Mouse (Mus musculus): ENCODE results near the gene Rimbp2.

The Rimbp2 gene

DNA sequence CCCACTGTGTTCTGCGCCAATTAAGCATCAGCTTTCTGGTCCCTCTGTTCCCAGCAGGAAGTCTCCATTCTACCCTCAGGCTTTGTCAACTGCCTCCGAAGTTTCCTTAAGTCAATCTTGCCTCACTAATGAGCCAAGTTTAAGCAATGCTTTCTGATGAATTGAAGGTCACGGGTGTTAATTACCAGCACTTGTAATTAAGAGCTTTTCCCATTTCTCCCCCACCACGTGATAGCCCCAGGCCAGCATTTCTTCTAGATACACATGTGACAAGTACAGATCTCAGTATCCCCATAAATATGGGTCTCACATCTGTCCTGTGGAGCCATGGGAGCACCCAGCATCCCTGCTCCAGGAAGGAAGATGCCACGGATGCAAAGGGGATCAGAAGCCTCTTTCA lies 20.5 kb downstream of the Rimbp2 start:
- no peak for DNase-seq (ENCODE audit: low read depth, low spot score)

DNA sequence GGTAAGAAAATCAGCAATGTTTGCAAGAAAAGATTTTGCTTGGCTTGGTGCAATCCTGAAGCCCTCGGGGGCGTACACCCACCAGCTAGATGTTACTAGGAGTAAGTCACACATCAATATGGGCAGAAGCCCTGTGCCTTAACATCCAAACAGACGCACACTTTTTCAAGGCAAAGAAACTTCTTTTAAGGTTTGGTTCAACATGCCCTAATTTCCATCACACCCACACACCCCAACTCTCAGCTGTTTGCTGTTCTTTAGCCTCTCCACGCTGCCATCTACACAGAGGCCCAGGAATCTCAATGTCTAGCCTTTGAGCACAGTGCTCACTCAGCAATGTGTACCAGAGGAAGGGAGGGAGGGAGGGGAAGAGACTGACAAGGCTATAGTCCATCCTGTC lies 28.2 kb downstream of the Rimbp2 start:
- no peak for DNase-seq (ENCODE audit: low read depth, low spot score)

DNA sequence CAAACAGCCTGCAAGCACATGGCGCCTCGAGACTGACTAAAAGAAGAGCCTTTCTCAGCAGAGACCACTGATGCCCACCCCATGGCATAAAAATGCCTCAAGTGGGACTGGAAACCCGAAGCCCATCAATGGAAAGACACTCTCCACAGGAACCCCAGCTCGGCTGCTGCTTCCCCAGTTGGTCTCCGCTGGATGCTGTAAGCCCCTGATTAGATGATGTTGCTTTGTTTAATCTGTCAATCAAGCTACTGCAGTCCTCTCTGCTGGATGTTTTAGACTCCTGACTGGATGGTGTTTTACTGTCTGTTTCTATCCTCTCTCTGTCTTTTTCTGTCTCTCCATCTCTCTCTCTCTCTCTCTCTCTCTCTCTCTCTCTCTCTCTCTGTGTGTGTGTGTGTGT lies 33.2 kb downstream of the Rimbp2 start:
- no peak for DNase-seq (ENCODE audit: low read depth, low spot score)

DNA sequence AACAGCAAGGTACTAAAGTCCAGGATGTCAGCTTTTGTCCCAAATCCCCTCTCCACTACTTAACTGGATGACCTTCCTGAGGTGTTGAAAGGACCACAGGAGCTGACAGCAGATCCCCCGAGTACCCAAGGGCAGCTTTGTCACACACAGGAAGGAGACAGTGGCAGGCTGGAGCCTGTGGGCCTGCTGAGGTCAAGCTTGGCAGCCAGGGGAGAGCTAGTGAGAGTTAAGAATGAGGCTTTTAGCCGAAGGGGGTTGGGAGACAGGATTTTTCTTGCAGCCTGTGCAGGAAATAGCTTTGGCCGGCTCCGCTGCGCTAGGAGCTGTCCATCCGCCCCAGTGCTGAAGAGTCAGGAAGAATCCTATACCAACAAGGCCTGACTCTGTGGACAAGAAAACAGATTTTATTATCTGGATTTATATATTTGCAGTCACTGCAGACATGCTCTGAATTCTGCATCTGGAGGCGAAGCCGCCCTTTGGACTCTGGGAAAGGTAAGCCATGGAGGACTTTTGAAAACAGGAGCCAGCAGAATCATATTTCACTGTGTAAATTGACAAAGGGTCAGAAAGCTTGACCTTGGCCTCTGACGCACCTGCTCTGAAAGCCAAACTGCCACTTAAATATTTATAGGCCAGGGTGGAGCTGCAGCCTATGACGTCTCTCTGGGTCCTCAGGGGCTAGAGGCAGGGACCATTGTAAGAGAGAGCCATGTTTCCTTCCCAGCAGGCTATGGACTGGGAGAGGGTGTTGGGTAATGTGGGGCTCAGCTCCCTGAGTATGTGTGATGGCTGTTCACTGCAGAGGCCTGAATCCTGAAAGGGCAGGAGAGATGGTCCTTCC lies 35.9 kb downstream of the Rimbp2 start:
- DNase-seq (ENCODE audit: low read depth, low spot score), result no peak

DNA sequence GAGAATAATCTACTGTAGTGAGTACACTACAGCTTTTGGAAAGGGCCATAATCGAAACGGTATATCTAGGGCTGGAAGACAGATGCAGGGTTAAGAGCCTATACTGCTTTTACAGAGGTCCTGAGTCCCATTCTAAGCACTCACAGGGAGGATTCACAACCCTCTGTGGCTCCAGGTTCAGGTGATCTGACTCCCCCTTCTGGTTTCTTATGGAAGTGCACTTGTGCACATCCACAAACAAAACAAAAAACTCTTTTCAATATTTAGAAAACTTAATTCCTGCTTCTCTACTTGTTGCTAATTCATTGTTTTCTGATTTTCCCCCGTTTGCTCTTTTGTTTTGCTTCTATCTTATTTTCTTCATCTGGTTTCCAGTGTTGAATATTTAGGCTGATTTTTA lies 39.5 kb downstream of the Rimbp2 start:
- DNase-seq (ENCODE audit: low read depth, low spot score), result no peak

DNA sequence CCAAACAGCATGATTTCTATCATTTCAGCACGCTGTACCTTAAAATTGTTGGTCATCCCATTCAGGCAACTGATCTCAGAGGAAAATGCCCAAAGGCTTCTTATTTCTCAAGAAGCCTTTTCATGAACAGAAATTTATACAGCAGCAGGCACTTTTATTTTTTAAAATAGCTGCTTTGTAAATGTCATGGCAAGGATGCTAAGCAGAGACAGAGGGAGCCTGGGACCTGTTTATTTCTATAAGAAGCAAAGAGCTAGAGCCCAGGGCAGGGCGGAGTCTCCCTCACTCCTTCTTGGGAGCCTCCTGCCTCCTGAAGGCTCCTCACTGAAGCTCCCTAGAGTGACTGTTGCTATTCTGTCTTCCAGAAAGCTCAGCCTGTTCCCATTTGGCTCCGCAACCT lies 40.9 kb downstream of the Rimbp2 start:
- no peak for DNase-seq (ENCODE audit: low read depth, low spot score)

DNA sequence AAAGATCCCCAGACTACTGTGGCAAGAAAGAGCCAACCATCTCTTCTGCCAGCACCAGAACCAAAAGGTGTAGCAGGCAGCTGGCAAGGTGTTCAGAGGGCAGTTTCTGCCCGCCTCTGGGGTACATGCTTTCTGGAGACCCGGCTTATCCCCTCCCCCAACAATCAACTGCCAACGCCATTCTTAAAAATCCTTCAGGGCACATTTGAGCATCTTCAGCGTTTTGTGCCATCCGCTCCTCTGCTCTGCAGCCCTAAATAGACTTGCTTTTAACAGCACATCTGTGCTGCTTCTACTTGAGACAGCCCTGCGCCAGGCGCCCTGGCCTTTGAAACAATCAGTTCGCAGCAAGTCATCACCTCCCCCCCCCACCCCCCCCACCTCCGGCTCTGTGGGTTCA lies 41.7 kb downstream of the Rimbp2 start:
- DNase-seq (ENCODE audit: low read depth, low spot score), result no peak

DNA sequence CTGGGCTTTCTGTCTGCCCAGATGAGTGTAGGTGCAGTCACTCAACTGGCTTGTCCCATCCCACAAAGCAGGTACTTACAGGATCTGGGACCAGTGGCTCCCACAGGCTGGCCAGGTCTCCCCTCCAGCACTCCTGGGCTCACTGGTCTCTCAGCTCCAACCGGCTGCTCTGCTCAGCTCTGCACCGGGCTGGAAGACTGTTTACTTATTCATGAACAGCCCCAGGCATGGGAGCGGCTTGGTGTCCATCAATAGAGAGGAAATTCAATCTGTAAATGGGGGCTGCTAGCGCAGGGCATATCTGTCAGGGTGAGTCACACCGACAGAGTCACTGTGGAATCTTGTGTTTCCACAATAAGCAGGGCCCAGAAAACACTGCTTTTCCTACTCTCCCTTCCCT lies 49.2 kb downstream of the Rimbp2 start:
- no peak for DNase-seq (ENCODE audit: low read depth, low spot score)

DNA sequence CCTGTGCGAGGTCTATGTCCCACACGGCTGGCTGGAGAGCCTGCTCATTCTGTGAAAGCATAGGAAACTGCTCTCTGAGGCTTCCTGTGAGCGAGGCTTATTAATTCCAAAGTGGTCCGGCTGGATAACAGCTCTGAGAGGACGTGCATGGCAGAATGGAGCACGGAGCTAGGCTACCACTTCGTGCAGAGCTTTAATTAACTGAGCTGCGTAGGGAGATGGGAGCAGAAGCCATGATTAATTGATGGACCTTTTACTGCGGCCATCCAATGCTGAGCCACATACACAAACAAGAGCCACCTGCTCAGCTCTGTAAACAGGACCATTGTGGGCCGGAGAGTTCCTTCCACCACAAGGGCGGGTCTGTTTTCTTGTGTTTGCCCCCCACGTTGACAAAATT lies 50.2 kb downstream of the Rimbp2 start:
- no peak for DNase-seq (ENCODE audit: low read depth, low spot score)

DNA sequence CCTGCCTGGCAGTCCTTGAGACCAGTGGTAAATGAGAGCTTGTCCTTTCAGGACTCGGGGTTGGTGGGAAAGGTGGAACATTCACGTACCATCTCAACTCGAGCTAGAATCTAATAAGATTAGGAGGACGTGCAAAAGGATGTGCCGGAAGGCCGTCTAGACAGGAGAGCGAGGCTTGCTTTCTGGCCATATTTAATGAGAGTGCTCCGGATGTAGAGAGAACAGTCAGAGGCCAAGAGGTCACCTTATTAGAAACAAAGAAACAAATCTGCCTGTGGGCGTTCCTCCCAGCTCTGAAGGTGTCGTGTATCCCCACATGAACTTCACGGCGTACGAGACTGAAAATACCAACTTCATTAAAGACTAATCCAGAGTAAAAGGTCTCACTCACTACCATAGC lies 53.3 kb downstream of the Rimbp2 start:
- DNase-seq (ENCODE audit: low read depth, low spot score), result no peak

DNA sequence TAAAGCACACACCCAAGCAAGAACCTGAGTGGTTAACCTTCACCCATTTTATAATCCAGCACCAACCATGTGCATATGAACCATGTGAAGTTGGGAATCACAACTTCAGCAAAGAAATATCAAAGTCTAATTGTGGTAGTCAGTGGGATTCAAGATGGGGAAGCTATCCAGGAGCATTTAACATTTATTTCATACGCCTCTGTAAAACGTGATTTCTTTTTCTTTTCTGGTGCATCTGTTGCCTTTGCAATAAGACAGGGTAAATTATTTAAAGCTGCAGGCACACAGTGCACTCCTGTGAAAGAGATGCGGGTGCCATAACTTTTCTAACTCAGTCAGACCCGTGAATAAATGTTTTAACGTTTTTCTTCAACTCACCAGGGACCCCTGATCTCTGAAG lies 58.4 kb downstream of the Rimbp2 start:
- no peak for DNase-seq (ENCODE audit: low read depth, low spot score)

DNA sequence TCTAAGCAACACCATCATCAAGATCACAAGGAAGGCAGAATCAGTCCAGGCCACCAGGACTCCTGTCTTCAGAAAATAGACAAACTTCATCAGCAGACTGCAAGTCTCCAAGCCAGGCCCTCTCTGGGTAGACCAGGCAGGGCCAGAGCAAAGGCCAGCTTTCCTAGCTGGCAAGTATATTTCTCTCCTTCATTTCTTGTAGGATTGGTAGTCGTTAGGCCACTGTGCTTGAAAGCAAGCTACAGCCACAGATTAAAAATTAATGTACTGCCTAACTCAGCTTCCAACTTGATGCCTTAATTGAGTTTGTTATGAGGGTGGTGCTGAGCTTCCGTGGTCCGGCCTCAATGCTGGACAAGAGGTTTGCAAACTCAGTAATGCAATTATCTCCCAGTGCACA lies 65.7 kb downstream of the Rimbp2 start:
- DNase-seq (ENCODE audit: low read depth, low spot score), result no peak

DNA sequence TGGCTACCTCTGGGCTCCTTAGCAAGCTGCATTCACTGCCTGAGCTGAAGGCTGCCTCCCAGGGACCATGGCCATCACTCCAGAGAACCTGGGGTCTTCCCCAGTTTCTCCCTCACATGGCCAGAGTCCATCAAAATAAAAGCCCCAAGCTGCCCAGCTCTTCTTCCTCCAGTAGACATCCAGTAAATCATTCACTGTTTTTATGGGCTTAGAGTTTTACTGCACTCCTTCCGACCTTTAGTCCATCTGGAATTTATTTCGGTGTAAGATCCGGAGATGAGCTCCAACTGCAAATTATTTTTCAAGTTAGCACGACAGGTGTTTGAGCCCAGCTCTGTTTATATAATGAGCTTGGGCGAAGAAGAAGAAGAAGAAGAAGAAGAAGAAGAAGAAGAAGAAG lies 69.0 kb downstream of the Rimbp2 start:
- DNase-seq (ENCODE audit: low read depth, low spot score), result no peak

DNA sequence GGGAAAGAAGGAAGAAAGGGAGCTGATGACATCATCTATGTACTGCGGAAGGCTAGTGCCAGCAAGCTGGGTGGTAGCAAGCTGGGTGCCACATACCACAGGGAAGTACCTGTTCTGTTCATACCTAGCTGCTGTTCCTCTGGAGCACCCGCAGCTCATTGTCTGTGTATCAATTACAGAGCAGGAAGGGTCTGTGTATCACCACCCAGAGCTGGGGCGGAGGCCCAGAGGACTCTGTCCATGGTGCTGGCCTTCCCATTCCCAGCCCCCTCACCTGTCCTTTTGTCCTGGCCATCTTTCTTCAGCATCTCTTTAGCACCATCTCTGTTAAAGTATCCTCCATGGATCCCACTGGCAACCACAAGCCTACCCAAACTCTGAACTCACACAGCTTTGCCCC lies 74.2 kb downstream of the Rimbp2 start:
- no peak for DNase-seq (ENCODE audit: low read depth, low spot score)

DNA sequence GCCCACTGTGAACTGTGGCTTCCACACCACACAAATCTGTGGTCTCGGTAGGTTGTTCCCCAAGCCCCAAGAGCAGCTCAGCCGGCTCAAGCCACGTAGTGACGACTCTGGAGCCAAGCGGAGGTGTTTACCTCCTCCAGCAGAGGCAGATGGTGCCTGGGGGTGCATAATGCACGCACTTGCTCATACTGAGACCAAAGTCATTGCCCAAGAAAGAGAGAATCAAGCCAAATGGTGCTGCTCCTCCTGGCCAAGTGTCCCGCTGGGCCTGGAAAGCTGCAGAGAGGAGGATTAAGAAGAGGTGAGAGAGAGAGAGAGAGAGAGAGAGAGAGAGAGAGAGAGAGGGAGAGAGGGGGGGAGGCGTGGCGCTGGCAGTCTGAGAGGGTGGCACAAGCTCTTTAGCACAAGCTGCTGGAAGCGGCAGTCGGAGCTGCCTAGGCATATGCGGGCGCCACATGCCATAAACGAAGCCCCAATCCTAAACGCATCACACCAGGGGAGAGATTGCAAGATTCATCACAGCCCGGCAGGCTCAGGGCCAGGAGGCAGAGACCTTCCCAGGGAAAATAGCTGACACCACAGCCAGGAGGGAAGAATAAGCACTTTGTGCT lies 75.8 kb downstream of the Rimbp2 start:
- DNase-seq (ENCODE audit: low read depth, low spot score), result peak; percentile 63

DNA sequence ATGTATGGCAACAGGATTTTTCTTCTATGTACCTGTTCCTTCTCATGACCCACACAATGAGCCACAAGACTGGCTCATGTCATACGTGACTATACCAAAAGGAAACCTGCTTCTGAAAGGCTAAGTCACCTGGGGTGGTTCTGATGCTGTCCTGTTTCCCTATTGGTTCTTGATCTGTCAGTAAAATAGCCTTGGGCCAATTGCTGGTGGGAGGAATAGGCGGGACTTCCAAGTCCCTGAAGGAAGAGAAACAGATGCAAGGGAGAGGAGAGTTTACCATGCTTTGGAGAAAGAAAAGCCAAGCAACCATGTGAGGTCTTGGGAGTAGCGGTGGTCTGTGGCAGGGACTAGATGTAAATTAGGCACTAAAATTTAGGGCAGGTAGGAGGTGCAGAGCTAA lies 81.6 kb downstream of the Rimbp2 start:
- DNase-seq (ENCODE audit: low read depth, low spot score), result no peak

DNA sequence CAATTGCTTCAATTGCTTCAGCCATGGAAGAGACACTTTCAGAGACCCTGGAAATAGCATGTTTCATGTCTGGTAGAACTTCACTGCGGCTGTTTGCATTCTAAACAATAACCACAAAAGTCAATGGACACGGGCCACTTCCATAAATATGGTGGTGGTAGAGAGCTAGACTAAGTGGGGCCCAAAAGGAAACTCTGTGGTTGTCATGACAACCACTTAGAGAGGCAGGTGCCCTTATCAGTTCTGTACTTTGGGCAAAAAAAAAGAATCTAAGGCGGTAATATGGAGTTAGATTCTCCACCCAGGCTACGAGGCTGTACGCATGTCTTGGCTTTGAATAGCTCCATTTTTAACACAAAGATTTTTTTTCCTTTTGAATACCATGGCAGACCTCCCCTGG lies 86.5 kb downstream of the Rimbp2 start:
- no peak for DNase-seq (ENCODE audit: low read depth, low spot score)

DNA sequence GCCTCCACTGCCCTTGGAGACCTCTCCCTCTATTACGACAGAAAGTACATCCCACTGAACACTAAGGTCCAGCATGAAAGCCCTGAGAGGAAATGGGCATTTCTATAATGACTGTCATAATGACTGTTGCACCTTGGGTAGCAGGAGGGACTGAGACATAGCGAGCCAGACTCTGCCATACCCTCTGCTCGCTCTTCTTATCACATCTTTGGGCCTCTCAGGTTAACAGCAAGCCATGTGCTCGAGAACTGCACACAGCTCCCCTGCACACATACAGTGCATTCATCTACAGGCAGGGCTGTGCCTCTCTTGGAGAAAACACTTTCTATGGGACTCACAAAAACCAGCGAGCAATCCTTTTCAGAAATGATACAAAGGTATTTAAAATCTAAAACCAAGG lies 87.0 kb downstream of the Rimbp2 start:
- no peak for DNase-seq (ENCODE audit: low read depth, low spot score)

DNA sequence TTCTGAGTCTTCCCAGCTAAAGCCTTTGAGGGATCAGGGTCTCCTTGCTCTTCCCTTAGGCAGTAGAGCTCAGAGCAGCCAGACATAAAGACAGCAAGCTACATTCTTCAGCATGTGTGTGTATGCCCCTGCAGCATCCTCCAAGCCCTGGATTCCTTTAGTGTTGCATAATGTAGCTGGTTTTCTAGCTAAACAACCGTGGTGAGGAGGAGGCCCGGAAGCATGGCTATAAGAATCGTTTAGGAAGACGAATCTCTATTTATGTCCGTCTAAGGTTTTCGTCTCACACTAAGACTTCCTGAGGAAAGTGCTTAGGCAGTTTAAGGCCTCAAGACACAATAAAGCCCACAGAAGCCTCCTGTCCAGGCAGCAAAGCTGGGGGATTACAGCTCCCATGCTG lies 89.8 kb downstream of the Rimbp2 start:
- DNase-seq (ENCODE audit: low read depth, low spot score), result no peak

DNA sequence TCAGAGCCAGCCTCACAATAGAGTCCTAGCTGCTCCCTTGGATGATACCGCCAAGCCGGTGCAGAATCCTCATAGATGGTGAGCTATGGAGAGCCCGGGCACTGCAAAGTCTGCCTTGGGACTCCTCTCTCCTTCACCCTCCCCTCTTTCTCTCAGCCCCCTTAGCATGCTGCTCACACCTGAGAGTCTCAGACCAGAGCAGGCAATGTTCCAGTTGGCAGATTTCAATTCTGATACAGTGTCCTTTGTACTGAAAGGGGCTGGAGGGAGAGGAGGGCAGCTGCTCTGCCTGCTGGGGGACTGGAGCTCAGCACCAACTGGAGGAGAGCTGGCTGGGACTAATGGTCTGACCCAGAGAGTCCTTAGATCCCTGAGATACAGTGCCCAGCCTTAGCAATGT lies 92.4 kb downstream of the Rimbp2 start:
- DNase-seq (ENCODE audit: low read depth, low spot score), result no peak

DNA sequence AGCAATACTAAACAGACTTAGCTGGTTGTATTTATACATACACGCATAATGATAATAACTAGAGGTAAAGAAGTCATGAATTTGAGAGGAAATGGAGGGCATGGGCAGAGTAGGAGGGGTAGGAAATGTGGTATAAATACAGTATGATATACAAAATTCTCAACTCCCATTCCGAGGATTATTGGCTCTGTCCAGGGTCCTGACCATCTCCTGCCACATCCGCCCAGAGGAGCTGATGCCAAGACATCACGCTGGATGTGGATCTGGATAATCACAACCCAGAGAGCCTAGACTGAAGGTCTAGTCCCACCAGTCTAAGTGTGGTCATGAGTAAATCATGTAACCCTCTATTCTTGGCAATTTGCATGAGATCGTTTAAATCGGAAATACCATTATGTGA lies 100.5 kb downstream of the Rimbp2 start:
- no peak for DNase-seq (ENCODE audit: low read depth, low spot score)

DNA sequence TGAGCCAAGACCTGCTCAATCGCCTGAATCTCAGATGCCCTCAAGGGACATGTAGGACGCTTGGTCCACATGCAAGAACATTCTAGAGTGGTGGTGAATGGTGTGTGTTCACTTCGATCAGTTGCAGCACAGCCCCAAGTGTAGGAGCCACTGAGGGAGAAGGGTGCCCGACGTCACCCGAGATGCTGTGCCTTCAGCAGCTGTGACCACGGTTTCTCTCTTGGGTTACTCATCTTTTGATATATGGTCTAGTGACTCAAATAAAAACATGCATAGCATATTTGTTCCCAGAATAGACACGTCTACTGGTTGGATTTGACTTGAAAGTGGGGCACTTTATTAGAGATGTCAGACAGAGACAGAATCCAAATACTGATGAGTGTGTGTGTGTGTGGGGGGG lies 105.5 kb downstream of the Rimbp2 start:
- no peak for DNase-seq (ENCODE audit: low read depth, low spot score)

DNA sequence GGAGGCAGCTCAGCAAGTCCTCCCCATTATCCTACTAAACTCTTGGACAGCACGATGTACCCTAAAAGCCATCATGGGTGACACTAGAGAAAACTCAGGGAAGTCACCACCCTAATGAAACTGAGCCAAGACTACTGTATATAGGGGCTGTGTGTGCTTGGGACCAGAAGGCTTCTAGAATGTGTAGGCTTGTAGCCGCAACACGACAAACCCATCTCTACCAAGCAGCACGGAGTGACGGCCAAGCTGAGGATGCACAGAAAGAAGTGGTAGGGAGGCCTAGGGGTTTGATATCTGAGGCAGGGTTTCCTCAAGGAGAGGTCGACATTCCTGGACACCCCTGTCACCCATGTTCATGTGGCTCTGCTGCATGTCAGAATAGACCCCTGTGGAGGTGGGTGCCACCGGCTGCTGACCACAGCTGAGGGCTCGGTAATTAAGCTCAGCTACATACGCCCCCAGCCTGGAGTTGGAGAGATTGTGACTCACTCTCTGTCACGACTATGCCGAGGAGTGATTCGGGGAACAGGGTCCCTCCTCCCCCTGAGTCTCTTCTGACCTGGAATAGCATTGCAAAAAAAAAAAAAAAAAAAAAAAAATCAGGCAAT lies 106.7 kb downstream of the Rimbp2 start:
- DNase-seq (ENCODE audit: low read depth, low spot score), result no peak

Measured in brain, embryonic 18.5 days (tissue).